Mouse (Mus musculus) G1E (cell line): ENCODE results near the gene Tomm34.

Experiments
- CTCF ChIP-seq: IDR thresholded peaks from 2 replicates; pipeline ENCODE4 v1.5.1; 2012; ENCODE audit warnings: low read depth, low read length, inconsistent platforms, mixed read lengths
- GATA1 ChIP-seq: IDR thresholded peaks from 2 replicates; pipeline ENCODE4 v1.6.1; 2012; ENCODE audit warnings: borderline replicate concordance, low read length, inconsistent platforms, mixed read lengths
- GATA2 ChIP-seq: IDR thresholded peaks from 2 replicates; pipeline ENCODE4 v1.6.1; 2012; ENCODE audit warnings: low read depth, low read length, inconsistent platforms, borderline replicate concordance
- POLR2AphosphoS5 ChIP-seq: IDR thresholded peaks from 2 replicates; pipeline ENCODE4 v1.6.1; 2012; ENCODE audit warnings: low read depth, low read length, inconsistent platforms; ENCODE audit not compliant: insufficient replicate concordance
- TAL1 ChIP-seq: conservative IDR thresholded peaks from 2 replicates; pipeline ENCODE4 v1.6.1; 2012; ENCODE audit warnings: low read depth, low read length, inconsistent platforms, mixed read lengths

- TF ChIP-seq CTCF (no peak), TAL1 (no peak), POLR2AphosphoS5 (no peak), GATA2 (no peak), GATA1 (no peak)
Observed at GRCm38 (mm10) chr2:164102366-164102765, 31.4 kb upstream of the Tomm34 start.
